Mouse (Mus musculus): ENCODE results near the gene 5430403G16Rik. TPM values are rescaled to one million over a fixed set of nuclear protein-coding genes. Genes with fewer than 3 reads are reported as not detected.
"Not testable (repeated sequence)": the region's sequence is repeated elsewhere in the genome, so short reads cannot be mapped to it uniquely, and the experiment has no call there.

Gene 5430403G16Rik
- total RNA-seq (2021) = 1 to 10 TPM; 1.4 to 1.9 TPM

DNA sequence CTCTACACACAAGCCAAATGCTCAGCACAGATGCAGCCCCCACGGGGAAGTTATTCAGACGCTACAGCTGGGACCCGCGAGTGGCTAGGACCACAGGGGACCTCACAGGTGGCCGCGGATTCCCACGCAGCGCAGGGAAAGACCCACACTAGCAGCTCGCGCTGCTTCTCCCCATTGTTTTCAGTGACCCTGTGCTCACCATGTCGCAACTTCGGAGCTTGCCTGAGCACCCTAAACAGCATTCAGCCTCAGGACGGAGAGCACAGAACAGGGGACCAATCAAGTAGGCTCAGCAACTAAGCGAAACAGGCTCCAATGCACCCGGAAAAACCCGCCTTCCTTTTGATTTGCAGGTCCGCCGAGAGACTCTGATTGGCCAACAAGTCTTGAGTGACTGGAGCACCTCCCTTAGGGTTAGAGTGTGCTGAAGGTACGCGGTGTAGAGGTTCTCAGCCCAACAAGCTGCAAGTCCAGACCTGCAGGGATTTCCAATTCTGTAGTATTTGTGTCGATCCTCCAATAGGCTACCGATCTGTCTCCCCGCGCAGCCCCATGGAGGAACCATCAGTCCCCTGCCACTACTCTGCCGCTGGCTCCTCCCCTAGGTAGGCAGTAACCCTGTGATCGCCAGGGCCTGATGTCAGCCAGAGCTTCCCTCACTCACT, at the start of gene 5430403G16Rik:
Gene 5430403G16Rik (minus strand): TSS at position 505 of the 665 bp plus-strand sequence.
- peak; percentile 74 to 80 for DNase-seq (ENCODE audit: extremely low spot score in 1 of 2, low spot score in 2 of 2)
- intact Hi-C loops (cut with DNase I) = not testable (repeated sequence)

- intact Hi-C loops (cut with DNase I); DNase-seq (ENCODE audit: extremely low spot score in 1 of 2, low spot score in 2 of 2): not testable (repeated sequence)
Observed at GRCm38 (mm10) chr5:109717341-109717740, 26.5 kb upstream of the 5430403G16Rik start.

DNA sequence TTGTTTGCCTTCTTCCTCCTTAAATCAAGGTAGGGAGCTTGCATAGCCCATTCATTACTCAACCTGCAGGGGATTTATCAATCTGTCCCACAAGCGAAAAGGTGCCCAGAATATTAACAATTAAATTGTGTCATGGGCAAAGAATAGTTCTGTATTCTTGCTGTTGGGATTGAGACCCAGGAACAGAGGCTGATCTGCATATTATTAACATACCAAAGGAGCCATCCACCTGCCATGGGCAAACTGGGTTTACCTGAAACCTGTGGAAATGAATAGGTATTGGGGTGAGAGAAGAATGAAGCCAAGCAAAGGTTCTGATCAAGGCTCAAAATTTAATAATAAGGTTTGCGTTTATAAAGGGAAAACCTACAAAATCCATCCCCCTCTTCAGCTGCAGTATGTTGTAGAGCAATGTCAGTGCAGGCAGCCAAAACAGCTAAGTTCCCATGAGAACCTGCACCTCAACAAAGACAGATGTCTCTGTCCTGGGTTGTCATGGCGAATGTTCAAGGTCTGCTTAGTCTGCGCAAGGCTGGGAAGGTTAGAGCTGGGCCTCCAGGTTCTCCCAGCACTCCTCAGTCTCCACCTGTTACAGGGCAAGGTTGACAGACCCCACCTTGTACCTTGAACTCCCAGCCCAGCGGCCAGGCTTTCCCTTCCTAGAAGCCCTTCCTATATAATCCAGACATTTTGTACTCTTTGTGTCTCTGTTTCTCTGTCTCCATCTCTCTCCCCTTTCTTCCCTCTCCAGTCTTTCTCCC, 544 bp upstream of the 5430403G16Rik start:
- intact Hi-C loops (cut with DNase I); DNase-seq (ENCODE audit: extremely low spot score in 1 of 2, low spot score in 2 of 2): not testable (repeated sequence)

GRCm38 (mm10) chr5:109682921-109683320, 7.9 kb downstream of the 5430403G16Rik start:
- no peak for DNase-seq (ENCODE audit: extremely low spot score in 1 of 2, low spot score in 2 of 2)
- intact Hi-C loops (cut with DNase I) = no loop called here

Other genes starting within 250 kb of the 5430403G16Rik start
- 10 to 100 TPM; 41.0 to 44.3 TPM for gene Crlf2, start 132.0 kb downstream of the 5430403G16Rik start, total RNA-seq (2021)
- 1 to 10 TPM; 2.7 to 4.7 TPM for gene 4930522L14Rik, start 60.8 kb upstream of the 5430403G16Rik start, total RNA-seq (2021)
- 10 to 100 TPM; 37.2 to 38.6 TPM for gene Gm15446, start 232.4 kb upstream of the 5430403G16Rik start, total RNA-seq (2021)